Mouse (Mus musculus) midbrain, embryonic 13.5 days (tissue): ENCODE results near the gene Mgll. TPM values are rescaled to one million over a fixed set of nuclear protein-coding genes. Genes with fewer than 3 reads are reported as not detected.

Experiments used
- ATAC-seq: fragments of 200-750 bp; cut with Nextera tagmentation; 2 replicates; pipeline ENCODE4 v1.8.0; 2017; ENCODE audit warnings: mild to moderate bottlenecking, moderate TSS enrichment, moderate library complexity
- H3K27ac ChIP-seq: fragments of 300-500 bp; sonication (generic); 2 replicates; pipeline ENCODE4 v1.5.1; 2015; ENCODE audit warnings: inconsistent platforms, mild to moderate bottlenecking, moderate library complexity
- H3K27me3 ChIP-seq: fragments of 300-500 bp; sonication (generic); 2 replicates; pipeline ENCODE4 v1.6.1; 2015; ENCODE audit warnings: mild to moderate bottlenecking, inconsistent platforms
- H3K36me3 ChIP-seq: fragments of 300-500 bp; sonication (generic); 2 replicates; pipeline ENCODE4 v1.6.1; 2015; ENCODE audit warnings: mild to moderate bottlenecking, inconsistent platforms
- H3K4me1 ChIP-seq: fragments of 300-500 bp; sonication (generic); replicated peaks from 2 replicates; pipeline ENCODE4 v1.6.1; 2015; ENCODE audit warnings: inconsistent platforms
- H3K4me2 ChIP-seq: fragments of 300-500 bp; sonication (generic); replicated peaks from 2 replicates; pipeline ENCODE4 v1.6.1; 2015; ENCODE audit warnings: moderate library complexity, mild to moderate bottlenecking, inconsistent platforms
- H3K4me3 ChIP-seq: fragments of 300-500 bp; sonication (generic); replicated peaks from 2 replicates; pipeline ENCODE4 v1.5.1; 2015; ENCODE audit warnings: mild to moderate bottlenecking, inconsistent platforms
- H3K9ac ChIP-seq: fragments of 300-500 bp; sonication (generic); replicated peaks from 2 replicates; pipeline ENCODE4 v1.6.1; 2015; ENCODE audit warnings: mild to moderate bottlenecking, inconsistent platforms
- H3K9me3 ChIP-seq: fragments of 300-500 bp; sonication (generic); 2 replicates; pipeline ENCODE4 v1.6.1; 2016; ENCODE audit warnings: mild to moderate bottlenecking, inconsistent platforms
- WGBS: fragments of 180-500 bp; shearing (Covaris S2); methylation state at CpG from one replicate; pipeline ENCODE4 v1.1.7; 2015; 5-methylcytosine and 5-hydroxymethylcytosine counted together
- polyA plus RNA-seq: library from polyadenylated mRNA; unstranded; fragments of >200 nt; fragmentation: Nextera tagmentation; extraction: Ambion mirVana; gene quantifications from 2 replicates; pipeline ENCODE4 v1.2.1, GENCODE M21; 2015

Gene Mgll
- polyA plus RNA-seq, 1 experiment from 2014 or later, result 7.4 TPM

DNA sequence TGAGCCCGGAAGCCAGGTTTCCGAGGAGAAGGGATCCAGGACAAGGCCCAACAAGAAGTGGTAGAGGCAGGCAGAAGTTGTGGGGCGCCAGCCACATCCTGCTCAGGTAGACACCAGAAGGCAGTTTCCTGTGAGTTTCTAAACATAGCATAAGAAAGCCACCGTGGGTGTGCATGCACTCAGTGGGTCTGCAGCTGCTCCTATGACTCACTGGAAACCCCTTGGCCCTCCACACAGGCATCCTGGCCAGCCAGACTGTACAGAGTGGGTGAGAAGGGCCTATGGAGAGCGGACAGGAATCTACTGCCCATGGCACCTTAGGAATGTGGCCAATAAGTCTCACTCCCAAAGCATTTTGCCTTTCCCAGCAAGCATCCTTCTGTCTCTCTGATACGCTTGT, 45.5 kb downstream of the Mgll start:
- ATAC-seq, result no peak
- Histone ChIP-seq H3K27ac (no peak overlapping the region), H3K9me3 (no peaks in the 10 kb centered on the region), H3K9ac (no peak overlapping the region), H3K27me3 (no peaks in the 10 kb centered on the region), H3K36me3 (no peaks in the 10 kb centered on the region), H3K4me3 (no peak overlapping the region), H3K4me1 (peaks cover 15% of the 10 kb centered on the region), H3K4me2 (no peak overlapping the region)
- WGBS, result 89% methylated on average over 6 of the region's 6 CpGs

DNA sequence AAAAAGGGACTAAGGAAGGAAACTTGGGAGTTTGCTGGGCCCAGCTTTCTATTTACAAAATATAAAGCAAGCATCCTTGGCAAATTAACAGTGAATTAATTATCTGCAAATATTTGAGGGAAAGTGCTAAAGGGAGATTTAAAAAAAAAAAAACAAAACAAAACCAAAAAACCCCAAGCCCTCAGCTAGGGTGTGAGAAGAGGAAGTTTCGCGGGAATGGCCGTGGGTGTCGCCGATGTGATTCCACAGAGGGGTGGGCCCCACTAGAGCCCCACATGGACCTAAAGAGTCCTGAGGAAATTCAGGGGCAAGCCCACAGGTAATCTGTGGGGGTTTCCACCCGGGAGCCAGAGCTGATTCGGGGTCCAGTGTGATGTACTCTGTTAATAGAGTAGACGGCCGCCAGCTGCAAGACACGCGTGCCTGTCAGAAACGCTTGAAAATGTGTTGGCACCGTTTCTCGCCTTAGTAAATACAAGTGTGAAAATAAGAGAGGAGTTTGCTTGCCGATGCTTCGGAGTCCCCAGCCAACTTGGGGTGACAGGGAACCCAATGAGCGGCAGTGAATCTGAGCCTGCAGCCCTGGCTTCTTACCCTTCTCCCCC, 46.2 kb downstream of the Mgll start:
- Histone ChIP-seq H3K4me1 (peaks cover 15% of the 10 kb centered on the region), H3K27ac (no peak overlapping the region)
- no peak for ATAC-seq

DNA sequence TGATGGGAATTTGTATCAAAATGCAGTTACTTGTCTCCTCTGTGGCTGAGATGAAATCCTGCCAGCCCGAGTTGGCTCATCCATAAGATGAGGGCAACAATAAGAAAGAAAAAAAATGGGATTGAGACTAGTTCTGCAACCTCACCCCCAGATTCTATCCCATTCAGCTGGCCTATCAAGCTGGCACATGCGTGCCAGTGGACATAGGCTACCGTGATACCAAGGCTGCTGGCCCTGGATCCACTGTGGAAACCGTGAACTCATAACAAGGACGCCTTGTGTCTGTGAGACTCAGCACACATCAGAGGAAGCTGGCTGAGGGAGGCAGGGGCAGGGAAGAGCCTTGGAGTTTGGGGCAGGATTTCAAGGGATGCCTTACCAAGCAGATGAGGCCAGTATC, 46.8 kb downstream of the Mgll start:
- no peak for ATAC-seq
- 89% methylated on average over 5 of the region's 5 CpGs for WGBS
- no peaks in the 10 kb centered on the region for H3K36me3 ChIP-seq
- H3K27ac ChIP-seq, result no peak overlapping the region
- H3K9ac ChIP-seq, result no peak overlapping the region
- no peaks in the 10 kb centered on the region for H3K27me3 ChIP-seq
- no peak overlapping the region for H3K4me3 ChIP-seq
- no peaks in the 10 kb centered on the region for H3K9me3 ChIP-seq
- H3K4me2 ChIP-seq, result no peak overlapping the region
- peaks cover 14% of the 10 kb centered on the region for H3K4me1 ChIP-seq

More for the DNA sequence above, 46.2 kb downstream of the Mgll start:
- Histone ChIP-seq H3K9ac (no peak overlapping the region), H3K36me3 (no peaks in the 10 kb centered on the region), H3K4me3 (no peak overlapping the region), H3K27me3 (no peaks in the 10 kb centered on the region), H3K9me3 (no peaks in the 10 kb centered on the region), H3K4me2 (no peak overlapping the region)
- WGBS, result 82% methylated on average over 17 of the region's 17 CpGs

DNA sequence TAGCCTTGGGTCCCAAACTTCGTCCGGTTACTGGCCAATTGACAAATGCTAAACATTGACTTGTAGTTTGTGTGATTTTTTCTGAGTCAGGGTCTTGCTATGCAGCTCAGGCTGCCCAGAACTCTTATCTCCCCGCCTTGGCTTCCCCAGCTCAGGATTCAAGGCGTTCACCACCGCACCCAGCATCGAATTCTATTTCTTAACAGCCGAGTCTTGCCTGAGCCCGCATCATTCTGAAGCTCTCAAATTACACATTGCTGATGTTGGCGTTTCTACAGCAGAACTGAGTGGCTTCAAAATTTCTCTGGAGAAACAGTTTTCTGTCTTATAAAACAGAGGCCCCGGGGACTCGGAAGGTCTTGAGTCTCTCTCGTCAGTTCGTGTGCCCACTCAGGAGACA, 47.8 kb downstream of the Mgll start:
- no peak overlapping the region for H3K4me2 ChIP-seq
- ATAC-seq, result no peak
- peaks cover 9% of the 10 kb centered on the region for H3K4me1 ChIP-seq
- 91% methylated on average over 13 of the region's 13 CpGs for WGBS
- H3K9me3 ChIP-seq, result no peaks in the 10 kb centered on the region
- H3K4me3 ChIP-seq, result no peak overlapping the region
- H3K27ac ChIP-seq, result no peak overlapping the region
- no peaks in the 10 kb centered on the region for H3K27me3 ChIP-seq
- no peak overlapping the region for H3K9ac ChIP-seq
- no peaks in the 10 kb centered on the region for H3K36me3 ChIP-seq

DNA sequence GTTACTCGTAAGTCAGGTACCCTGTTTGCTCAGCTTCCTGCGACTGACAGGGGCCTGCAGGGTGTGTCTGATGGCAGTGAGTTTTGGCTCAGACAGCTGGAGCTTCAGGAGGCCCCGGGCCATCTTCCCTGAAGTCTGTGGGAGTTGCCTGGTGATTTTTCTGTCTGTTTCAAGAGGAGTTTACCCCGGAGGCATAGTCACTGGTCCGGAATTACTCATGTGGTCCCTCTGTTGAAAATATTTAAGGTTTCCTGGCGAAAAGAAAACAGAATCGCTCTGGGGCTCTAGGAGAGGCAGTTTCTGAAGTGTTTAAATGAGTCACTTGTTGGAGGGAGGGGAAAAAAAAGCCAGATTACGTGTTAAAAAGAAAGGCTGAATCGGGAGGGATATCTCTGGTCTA, 49.8 kb downstream of the Mgll start:
- Histone ChIP-seq H3K9me3 (no peaks in the 10 kb centered on the region), H3K4me1 (peaks cover 14% of the 10 kb centered on the region), H3K27ac (no peak overlapping the region), H3K4me2 (no peak overlapping the region), H3K36me3 (no peaks in the 10 kb centered on the region), H3K9ac (no peak overlapping the region), H3K4me3 (no peak overlapping the region), H3K27me3 (no peaks in the 10 kb centered on the region)
- ATAC-seq, result no peak
- WGBS, result 84% methylated on average over 9 of the region's 9 CpGs

DNA sequence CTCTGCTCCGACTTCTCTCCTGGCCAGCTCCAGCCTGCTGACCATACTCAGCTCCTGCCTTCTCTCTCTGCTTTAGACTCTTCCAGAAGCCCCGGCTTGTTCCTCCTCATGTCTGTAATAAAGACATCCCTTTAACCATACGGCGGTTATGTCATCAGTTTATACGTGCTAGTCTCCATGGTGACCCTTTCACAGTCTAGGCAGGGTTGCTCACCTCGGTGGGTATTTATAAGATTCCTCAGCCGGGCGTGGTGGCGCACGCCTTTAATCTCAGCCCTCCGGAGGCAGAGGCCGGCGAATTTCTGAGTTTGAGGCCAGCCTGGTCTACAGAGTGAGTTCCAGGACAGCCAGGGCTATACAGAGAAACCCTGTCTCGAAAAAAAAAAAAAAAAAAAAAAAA, 51.1 kb downstream of the Mgll start:
- Histone ChIP-seq H3K27me3 (no peaks in the 10 kb centered on the region), H3K9me3 (no peaks in the 10 kb centered on the region), H3K4me3 (no peak overlapping the region), H3K36me3 (no peaks in the 10 kb centered on the region), H3K4me1 (peaks cover 14% of the 10 kb centered on the region), H3K9ac (no peak overlapping the region), H3K4me2 (no peak overlapping the region), H3K27ac (no peak overlapping the region)
- WGBS, result 69% methylated on average over 14 of the region's 14 CpGs
- ATAC-seq, result no peak

DNA sequence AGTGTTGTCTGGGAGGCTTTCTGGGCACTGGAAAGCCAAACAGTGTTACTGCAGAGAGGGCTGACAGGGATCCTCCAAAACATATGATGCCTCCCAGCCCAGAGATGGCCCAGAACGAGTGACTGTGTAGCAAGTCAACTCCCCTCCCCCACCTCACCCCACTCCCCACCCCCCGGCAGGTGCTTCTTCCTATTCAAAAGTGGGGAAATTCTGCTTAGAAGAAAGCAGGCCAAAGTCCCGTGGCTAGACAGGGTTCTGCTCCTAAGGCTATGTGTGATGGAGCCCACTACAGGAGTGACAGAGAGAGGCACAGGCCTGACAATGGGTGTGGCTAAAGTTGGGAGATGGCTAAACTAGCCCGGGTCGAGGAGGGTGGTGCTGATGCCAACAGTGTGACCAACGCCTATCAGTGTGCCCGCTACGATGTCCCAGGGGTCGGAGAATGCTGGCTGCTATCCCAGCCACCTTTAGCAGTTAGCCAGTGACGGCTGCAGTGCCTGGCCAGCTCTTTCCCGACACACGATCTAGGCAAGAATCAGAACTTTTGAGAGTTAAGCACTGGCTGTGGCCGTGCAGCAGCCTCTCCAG, 52.2 kb downstream of the Mgll start:
- Histone ChIP-seq H3K4me2 (no peak overlapping the region), H3K27ac (no peak overlapping the region), H3K4me3 (no peak overlapping the region), H3K36me3 (no peaks in the 10 kb centered on the region), H3K4me1 (peaks cover 14% of the 10 kb centered on the region), H3K9ac (no peak overlapping the region), H3K27me3 (no peaks in the 10 kb centered on the region), H3K9me3 (no peaks in the 10 kb centered on the region)
- no peak for ATAC-seq
- 61% methylated on average over 13 of the region's 13 CpGs for WGBS

DNA sequence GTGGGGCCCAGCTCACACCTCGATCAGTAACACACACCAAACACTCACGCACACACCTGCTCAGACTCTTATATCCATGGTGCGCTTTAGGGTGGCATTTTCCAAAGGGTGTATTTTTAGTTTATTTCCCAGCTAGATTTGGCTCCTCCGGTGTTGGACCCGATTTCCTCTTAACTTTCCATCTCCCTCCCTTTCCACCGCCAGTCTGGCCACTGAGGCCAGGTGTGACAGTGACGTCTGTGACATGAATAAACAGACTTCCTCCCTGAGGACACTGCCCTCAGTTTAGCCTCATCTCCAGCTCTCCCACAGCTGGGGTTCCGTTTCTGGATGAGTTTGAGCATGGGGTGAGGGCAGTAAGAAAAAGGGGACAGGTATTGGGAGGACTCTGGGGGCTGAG, 52.8 kb downstream of the Mgll start:
- Histone ChIP-seq H3K36me3 (no peaks in the 10 kb centered on the region), H3K4me3 (no peak overlapping the region), H3K27me3 (no peaks in the 10 kb centered on the region), H3K9ac (no peak overlapping the region), H3K27ac (no peak overlapping the region), H3K4me1 (peaks cover 14% of the 10 kb centered on the region), H3K4me2 (no peak overlapping the region), H3K9me3 (no peaks in the 10 kb centered on the region)
- ATAC-seq, result no peak
- WGBS, result 79% methylated on average over 8 of the region's 8 CpGs

DNA sequence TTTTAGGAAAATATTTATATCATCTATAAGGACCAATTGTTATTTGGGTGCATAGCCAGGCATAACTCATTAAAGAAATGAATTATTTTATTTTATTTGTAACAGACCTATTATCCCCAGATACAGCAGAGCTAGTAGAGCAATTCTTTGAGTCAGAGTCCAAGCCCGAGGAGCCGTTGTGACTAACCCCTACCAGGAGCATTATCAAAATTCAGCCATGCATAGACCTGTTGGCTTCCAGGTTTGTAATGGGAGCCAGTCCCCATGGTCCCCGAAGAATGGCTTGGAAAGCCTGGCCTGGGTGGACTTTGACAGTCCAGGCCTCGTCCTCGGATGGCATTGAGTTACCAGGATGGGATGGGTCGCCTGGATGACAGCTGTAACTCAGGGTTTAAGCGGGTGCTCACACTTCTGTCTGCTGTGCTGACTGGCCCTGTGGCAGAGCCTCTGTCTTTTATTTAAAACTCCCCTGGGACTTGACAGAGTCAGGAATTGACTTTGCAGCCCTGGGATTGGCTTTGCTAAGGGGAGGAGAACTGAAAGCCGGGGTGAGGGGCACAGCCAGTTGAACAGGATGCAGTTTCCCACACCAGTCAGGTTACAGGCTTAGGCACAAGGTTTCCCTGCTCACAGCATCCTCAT, 54.0 kb downstream of the Mgll start:
- H3K4me1 ChIP-seq, result peaks cover 14% of the 10 kb centered on the region
- no peaks in the 10 kb centered on the region for H3K27me3 ChIP-seq
- no peaks in the 10 kb centered on the region for H3K9me3 ChIP-seq
- no peak overlapping the region for H3K27ac ChIP-seq
- H3K4me3 ChIP-seq, result no peak overlapping the region
- 22% methylated on average over 8 of the region's 8 CpGs for WGBS
- H3K36me3 ChIP-seq, result no peaks in the 10 kb centered on the region
- H3K4me2 ChIP-seq, result no peak overlapping the region
- ATAC-seq, result no peak
- H3K9ac ChIP-seq, result 0 out of 2 replicates have a peak overlapping the region, but pooled peaks have one; percentile 6

DNA sequence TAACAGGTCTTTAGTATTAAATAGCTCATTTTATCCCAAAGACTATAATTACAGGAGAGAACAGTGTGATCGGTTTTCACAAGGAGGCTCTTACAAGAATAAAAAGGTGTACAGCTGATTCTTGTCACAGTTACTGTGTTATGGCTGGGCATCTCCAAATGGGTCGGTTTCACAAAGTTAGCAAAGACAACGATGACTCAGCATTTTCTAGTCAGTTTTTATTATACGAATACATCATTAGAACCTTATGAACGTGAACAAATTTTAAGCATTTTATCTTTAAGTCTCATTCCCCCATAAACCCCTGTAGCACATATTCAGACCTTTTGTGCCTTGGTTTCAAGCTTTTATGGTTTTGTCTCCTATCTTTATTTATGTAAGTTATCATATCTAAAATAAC, 55.5 kb downstream of the Mgll start:
- Histone ChIP-seq H3K4me3 (no peak overlapping the region), H3K4me1 (peaks cover 18% of the 10 kb centered on the region), H3K27me3 (no peaks in the 10 kb centered on the region), H3K9ac (no peak overlapping the region), H3K27ac (no peak overlapping the region), H3K4me2 (no peak overlapping the region), H3K9me3 (no peaks in the 10 kb centered on the region), H3K36me3 (no peaks in the 10 kb centered on the region)
- ATAC-seq, result no peak
- WGBS, result 92% methylated on average over 5 of the region's 5 CpGs

DNA sequence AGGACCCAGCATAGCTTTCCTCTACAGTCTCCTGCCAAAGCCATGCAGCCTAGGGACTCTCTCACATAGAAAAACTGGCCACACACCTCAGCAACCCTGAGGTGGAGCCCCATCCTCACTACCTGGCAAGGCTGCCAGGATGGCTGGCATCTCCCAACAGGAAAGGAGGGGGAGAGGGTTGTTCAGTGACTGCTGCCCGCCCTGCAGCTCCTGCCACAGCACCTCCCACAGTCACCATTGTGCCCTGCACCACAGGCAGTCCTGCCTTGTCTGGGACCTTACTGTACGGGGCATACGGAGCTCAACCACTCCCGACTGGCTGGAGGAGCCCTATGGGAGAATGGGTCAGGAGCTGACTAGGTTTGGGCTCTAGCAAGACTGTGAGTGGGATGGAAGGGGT, 57.7 kb downstream of the Mgll start:
- peaks cover 23% of the 10 kb centered on the region for H3K4me1 ChIP-seq
- H3K27me3 ChIP-seq, result no peaks in the 10 kb centered on the region
- H3K4me2 ChIP-seq, result no peak overlapping the region
- H3K9ac ChIP-seq, result no peak overlapping the region
- H3K9me3 ChIP-seq, result no peaks in the 10 kb centered on the region
- 48% methylated on average over 4 of the region's 4 CpGs for WGBS
- H3K27ac ChIP-seq, result no peak overlapping the region
- ATAC-seq, result no peak
- no peak overlapping the region for H3K4me3 ChIP-seq
- H3K36me3 ChIP-seq, result no peaks in the 10 kb centered on the region

DNA sequence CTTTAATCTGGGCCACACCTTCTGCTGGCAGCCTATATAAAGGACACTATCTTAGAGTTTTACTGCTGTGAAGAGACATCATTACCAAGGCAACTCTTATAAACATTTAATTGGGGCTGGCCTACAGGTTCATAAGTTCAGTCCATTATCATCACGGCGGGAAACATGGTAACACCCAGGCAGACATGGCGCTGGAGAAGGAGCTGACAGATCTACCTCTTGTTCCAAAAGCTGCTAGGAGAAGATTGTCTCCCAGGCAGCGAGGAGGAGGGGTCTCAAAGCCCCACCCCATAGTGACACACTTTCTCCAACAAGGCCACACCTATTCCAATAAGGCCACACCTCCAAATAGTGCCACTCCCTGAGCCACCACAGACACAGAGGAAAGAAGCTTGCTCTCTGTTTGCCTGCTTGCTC, 58.8 kb downstream of the Mgll start:
- WGBS, result 63% methylated on average over 4 of the region's 4 CpGs
- Histone ChIP-seq H3K9ac (no peak overlapping the region), H3K4me2 (no peak overlapping the region), H3K27ac (no peak overlapping the region), H3K4me3 (no peak overlapping the region), H3K27me3 (no peaks in the 10 kb centered on the region), H3K9me3 (no peaks in the 10 kb centered on the region), H3K36me3 (no peaks in the 10 kb centered on the region), H3K4me1 (peaks cover 33% of the 10 kb centered on the region)
- no peak for ATAC-seq
